Mouse (Mus musculus) right cerebral cortex, postnatal 36 days (tissue): ENCODE results near the gene Repin1.
"Not testable (repeated sequence)": the region's sequence is repeated elsewhere in the genome, so short reads cannot be mapped to it uniquely, and the experiment has no call there.

Experiments
- DNase-seq, 2 experiments: peaks; one replicate each; pipeline ENCODE4 v3.0.0; 2022; ENCODE audit warnings: low spot score in 2 of 2, mixed read lengths in 1 of 2

The Repin1 gene

DNA sequence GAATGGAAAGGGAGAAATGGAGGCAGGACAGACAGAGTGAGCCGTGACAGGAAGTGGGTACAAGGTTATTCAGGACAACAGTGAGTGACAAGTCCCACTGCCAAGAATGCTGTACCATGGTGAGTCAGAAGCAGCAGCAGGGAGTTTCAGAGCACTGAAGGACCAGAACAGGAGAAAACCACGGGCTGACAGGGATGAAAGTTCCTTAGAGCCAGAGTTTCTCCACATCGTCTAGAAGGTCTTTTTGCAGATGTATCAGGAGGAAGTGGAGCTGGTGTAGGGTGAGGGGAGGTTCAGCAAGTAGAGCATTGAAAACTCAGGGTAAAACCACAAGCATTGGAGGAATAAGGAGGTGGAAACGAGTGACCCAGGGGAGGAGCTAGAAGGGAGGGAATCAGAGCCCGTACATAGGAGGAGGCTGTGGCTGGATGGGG is 14.5 kb upstream of the Repin1 start:
- no peak for DNase-seq

DNA sequence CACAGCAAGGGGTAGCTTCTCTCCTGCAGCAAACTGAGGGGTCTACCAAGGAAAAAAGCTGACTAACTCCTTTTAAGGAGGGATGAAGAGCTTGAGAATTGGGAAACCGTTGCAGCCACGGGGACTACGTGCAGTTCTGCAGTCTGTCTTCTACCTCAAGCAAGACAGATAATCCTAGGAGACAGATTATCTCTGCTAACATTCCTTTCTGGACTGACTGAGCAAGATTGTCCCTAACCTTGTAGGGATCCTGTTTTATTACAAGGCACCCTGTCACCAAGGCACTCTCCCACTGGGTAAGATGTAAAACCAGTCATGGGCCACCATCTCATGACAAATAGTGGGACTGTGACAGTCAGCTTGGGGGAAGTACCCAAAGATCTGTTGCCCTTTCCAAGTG is 12.4 kb upstream of the Repin1 start:
- no peak for DNase-seq

DNA sequence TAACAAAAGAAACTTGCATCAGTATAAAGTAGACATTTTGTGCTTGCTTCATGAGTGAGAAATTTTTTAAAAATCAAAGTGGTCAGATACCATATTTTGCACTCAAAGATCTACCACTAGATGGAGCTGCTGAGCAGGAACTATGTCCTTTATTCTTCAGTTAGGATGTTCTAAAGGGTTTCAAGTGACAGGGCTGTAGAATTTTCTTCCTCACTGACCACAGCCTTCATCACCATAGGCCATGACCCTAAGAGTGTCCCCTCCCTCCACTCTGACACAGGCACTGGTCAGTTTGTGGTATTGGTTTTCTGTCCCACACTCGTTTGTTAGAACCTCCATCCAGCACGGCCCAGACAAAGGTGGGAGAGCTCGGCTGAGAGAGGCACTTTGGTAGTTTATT is 11.6 kb upstream of the Repin1 start:
- DNase-seq: no peak

DNA sequence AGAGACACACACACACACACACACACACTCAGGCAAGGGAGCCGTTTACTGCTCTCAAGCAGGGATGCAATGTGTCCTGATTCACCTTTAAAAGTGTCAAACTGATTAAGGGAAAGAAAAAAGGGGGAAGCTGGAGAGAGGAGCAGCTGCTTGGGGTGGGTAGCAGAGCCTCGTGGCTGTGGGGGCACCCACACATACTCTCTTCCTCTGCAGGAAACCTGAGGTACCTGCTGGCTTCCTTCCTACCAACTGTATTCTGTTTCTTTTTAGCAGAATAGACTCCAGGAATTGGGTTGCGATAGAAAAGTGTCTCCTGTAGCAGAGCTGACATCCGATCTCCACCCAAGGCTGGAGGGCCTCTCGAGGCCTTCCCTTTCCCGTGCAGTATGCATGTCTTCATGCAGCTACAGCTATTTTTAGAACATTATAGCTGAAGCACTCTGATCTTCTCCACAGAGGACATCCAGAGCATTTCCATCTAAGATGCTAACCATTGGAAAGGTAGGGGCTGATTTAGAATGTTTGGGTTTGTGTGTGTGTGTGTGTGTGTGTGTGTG is 4.4 kb upstream of the Repin1 start, which contains the start of gene Gm45021:
TSS of gene Gm45021 (plus strand) at position 417 of the 557 bp plus-strand sequence.
- no peak for DNase-seq

DNA sequence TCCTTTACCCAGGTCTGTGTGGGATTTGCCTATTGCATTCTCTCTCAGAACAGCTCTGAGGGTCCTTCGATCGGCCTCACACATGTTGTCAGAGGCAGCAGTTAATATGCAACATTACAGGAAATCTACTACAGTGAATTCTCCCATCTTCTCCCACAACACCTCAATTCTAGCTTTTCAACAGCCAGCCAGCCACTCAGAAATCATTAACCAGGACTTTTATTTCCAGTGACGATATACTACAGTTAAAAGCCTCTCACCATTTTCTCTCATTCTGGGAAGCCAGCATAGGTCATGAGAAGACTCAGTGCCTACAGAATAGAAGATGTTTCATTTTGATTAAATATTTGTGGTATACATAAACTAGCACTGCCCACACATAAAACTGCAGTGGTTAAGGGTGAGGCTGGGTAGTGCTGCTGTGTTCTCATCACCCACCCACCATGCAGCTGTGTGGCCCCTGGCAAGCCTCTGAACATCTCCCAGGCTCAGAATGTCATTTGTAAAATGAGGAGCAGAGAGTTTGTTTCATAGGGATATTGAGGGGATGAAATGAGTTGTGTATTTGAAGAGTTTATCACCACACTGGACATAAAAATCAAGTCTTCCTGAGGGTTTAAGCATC is 2.4 kb upstream of the Repin1 start:
- no peak for DNase-seq

DNA sequence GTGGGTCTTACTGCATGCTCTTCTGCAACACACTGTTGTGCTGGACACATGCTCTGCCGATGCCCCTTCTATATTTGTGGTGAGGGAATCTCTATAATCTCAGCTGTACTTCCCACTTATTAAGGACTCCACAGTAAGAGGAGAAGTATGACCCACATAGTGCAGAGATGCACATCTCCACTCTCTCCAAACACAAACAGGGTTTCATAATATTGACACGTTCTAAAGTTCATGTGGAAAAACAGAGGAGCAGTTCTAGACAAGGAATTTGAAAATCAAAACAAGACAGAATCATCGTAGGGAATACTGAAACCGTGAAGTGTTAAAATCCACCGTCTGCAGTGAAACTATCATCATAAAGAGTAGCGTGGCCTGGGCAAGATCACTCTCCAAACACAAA is 1.8 kb upstream of the Repin1 start:
- DNase-seq: no peak

DNA sequence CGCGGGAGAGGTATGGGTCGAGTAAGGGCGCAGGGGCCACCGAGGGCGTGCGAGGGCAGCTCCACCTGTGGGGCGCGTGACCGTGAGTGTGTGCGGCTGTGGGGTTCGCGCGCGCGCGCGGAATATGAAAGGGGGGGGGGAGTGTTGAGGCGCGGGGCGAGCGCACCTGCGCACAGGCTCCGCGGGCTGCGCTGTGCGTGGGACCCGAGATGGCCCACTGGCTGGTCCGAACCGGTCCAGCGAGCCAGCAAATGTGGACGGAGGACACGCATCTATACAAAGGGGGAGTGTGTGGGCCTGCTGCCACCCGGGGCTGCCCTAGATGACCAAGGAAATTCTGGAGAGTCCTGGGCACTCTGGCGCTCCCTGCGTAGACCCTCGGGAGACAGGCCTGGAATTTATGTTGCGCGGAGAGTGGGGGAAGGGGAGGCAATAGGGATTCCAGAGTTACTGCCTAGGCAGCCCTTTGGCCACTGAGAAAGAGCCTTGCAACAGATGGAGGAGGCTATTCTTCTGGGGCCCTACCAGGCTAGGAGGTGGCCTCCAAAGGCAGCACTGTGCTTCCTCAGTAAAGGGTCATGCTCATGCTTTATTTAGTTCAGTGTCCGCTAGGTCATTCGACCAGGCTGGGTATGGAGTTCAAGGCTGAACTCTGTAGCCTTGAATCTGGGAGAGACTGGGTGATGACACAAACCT is 508 bp downstream of the Repin1 start:
- DNase-seq: no peak

DNA sequence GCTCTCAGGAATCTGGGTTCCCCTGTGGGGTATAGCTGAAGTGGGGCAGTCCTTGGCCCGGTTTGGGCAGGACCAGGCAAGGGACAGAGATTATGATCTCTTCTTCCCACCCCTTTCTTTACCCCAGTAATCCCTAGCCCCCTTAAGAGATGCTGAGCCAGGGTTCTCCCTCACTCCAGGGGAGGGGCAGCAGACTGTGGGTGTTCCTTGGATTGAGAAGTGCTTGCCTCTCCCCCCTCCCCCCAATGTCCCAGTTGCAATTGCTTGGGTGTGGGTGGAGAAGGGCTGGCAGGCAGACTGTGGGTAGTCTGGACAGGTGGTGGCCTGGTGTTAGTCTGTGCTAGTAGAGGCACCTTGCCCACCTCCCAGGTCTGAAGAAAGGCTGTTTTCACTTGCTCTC is 1.6 kb downstream of the Repin1 start:
- DNase-seq: peak in 1 of 2 experiments; percentile 38

DNA sequence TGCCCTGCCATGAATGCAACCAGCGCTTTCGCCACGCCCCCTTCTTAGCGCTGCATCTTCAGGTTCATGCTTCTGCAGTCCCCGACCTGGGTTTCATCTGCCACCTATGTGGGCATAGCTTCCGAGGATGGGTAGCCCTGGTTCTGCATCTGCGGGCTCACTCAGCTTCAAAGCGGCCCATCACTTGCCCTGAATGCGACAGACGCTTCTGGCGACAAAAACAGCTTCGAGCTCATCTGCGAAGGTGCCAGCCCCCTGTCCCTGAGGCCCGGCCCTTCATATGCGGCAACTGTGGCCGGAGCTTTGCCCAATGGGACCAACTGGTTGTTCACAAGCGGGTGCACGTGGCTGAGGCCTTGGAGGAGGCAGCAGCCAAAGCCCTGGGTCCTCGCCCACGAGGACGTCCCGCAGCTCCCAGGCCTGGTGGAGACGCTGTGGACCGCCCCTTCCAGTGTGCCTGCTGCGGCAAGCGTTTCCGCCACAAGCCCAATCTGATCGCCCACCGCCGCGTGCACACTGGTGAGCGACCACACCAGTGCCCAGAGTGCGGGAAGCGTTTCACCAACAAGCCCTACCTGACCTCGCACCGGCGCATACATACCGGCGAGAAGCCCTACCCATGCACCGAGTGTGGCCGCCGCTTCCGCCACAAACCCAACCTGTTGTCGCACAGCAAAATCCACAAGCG is 3.0 kb downstream of the Repin1 start:
- no peak for DNase-seq

DNA sequence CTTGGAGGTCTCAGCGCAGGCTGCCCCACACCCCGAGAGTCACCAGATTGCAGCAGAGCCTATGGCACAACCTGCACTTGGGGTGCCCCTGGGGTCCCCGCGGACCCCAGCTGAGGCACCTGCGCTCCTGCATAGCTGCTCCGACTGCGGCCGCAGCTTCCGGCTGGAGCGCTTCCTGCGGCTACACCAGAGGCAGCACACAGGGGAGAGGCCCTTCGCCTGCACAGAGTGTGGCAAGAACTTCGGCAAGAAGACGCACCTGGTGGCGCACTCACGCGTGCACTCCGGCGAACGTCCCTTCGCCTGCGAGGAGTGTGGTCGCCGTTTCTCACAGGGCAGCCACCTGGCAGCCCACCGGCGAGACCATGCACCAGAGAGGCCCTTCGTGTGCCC is 3.5 kb downstream of the Repin1 start:
- no peak for DNase-seq

DNA sequence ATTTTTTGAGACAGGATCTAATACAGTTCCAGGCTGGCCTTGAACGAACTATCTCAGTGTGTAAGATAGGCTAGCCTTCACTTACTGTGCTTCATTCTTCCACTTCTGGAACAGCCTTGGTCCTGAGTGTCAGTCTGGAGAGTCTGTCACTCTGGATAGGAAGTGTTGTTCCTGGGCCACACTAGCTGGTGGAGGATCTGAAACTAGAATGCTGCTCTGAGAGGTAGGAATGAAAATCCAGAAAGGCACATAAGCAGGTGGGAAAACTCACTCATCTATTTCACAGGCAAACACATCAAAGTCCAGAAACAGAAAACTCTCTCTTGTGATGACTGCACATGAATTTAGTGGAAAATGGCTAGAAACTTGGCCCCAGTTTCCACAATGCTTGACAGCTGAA is 6.9 kb downstream of the Repin1 start:
- no peak for DNase-seq

DNA sequence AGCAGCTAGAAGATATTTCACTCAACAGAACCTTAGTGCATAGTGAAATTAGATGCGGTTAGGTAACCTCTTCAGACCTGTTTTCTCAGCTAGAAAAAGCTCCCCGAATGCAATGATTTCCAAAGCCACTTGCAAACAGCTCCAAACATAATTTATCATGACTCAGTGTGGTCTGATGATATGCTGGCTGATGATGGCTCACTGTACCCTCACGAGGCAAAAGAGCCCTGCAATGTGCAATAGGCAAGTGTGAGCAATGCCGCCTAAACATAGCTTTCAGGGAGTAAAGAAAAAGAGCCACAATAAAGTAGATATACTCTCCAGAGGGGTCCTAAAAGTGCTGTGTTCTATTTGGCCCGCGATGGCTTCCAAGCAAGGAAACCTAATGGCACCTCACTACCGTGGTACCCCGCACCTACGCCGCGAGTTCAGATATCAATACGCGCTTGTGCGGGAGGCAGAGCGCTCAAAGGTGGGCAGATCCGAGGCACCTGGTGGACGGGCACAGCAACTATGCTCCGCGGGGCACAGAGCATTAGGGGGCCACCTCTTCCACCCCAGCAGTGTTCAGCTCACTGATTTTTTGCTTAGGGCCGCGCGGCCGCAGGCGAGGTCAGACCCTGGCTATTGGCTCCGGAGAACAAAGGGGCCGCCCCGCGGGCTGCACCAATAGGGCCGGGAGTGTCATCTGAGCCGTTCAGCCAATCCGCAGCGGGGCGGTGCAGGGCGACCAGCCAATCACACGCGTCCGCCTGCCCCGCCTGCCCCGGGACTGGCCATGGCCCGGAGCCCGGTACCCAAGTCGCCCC is 7.8 kb downstream of the Repin1 start, which contains the start of gene Zfp775:
TSS of gene Zfp775 (plus strand) at position 793 of the 809 bp plus-strand sequence.
- peak; percentile 95 for DNase-seq

DNA sequence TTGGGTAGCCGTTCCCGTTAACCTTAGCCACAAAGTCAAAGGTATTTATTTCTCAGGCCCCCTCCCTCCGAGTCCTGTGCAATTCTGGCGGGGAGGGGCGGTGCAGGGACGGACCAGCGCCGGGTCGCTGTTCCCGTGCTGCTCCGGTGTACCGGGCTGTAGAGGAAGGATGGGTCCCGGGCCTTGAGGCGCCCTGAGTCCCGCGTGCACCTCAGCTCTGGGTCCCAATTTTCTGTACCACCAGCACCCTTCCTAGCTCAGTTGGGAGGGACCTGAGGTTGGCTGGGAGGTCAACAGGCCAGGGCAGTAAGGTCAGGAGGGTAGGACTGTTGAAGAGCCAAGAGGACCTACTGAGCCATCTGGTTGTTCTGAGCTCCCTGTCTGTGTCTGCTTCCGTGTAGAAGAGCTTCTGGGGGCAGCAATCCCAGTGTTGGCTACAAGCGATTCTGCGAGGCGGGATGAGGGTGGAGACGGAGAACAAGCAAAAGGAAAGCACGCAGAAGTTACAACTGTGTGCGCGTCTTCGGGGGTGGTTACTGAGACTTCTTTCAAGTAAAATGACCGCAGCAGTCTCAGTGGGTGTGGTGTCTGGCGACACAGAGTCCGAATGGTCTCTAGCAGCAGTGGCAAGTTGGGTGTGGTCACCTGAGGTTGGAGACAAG is 8.5 kb downstream of the Repin1 start:
- DNase-seq: peak; percentile 25 to 55

DNA sequence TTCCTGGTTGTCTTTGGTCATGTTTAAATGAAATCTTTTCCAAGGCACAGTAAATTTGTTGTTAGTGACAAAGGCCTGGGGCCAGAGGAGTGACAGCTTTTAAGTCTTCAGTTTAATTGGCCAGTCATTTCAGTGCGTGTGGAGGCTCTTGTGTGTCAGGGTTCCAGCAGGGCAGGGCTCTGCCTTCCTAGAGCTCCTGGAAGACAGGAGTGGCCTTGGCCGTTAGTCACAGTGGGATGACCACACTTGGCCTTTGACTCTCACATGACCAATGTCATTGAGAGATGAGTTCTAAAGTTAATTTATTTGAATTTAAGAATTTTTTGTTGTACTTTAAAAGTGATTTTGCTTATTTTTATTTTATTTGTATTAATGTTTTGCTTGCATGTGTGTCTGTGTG is 14.4 kb downstream of the Repin1 start:
- DNase-seq: no peak

DNA sequence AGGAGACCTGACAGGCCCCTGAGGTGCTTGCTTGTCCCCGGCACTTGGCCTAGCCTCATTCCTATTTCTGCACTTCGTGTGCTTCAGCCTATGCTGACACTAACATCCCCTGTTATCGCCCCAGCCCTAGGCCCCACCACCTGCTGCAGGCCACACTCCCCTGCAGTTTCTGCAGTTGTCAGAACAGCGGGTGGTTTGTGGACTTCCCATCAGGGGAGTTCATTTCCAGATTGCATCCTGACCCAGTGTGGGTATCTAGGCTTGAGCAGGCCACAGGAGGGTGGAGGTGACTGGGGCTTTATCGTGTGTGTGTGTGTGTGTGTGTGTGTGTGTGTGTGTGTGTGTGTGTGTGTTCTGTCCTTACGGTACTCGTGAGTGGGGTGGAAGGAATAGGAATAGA is 15.8 kb downstream of the Repin1 start:
- DNase-seq: no peak

DNA sequence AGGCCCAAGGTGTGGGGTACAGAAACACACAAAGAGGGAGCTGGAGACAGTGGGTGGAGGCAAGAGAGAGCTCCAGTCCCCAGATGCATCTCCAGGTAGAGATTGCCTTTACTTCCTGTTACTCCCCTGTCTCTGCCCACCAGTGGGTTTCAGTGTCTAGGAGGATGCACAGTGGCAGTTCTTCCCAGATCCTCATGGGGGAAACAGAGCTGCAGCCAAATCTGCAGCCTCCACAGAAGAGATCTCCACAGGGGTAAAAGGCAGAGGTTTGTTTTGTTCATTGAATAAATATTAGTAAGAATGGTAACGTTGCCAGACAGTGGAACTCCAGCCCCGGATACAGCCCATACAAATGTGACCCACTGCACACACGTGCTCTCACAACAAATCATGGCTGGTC is 17.0 kb downstream of the Repin1 start:
- no peak for DNase-seq

DNA sequence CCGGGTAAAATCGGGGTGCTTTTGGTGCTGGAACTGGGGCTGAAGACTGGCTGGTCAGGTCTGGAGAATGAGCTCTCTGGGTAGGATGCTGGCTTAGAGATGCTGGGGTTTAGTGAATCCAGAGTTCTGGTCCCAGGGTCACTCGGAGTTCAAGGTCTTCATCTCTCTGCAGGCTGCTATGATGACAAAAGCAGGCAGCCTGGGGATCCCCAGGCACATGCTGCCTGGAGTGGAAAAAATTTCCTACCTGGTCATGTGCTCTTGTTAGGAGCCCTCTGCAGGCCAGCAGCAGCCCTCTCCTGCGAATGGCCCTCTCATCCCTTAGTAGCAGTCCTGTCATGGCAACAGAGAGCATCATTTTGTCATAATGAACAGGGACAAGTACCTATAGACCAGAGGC is 19.8 kb downstream of the Repin1 start:
- no peak for DNase-seq

DNA sequence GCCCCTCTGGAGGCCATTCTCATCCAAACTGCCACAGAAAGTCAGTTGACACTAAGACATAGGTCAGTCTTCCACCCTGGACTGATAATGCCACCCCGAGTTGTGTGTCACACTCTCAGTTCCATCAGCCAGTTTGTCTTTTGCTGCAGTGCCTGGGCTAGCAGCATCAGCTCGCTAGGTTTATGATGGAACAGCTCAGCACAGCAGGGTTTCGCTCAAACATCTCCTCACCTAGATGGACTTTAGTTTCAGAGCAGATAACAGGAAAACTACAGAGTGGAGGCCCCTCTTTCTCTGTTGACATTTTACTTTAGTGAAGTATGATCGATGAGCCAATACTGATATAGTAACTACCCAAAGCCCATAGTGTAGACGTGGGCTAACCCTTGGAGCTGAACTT is 21.1 kb downstream of the Repin1 start:
- DNase-seq: no peak

DNA sequence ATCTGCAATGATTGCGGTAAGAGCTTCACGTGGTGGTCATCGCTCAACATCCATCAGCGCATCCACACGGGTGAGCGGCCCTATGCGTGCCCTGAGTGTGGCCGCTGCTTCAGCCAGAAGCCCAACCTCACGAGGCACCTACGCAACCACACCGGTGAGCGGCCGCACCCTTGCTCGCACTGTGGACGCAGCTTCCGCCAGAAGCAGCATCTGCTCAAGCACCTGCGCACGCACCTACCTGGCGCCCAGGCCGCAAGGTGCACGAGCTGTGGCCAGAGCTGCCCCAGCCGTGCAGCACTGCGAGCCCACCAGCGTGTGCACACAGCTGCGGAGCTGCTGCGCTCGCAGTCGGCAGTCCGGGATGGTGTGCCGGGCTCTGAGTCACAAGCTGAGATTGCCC is 26.3 kb downstream of the Repin1 start:
- no peak for DNase-seq

DNA sequence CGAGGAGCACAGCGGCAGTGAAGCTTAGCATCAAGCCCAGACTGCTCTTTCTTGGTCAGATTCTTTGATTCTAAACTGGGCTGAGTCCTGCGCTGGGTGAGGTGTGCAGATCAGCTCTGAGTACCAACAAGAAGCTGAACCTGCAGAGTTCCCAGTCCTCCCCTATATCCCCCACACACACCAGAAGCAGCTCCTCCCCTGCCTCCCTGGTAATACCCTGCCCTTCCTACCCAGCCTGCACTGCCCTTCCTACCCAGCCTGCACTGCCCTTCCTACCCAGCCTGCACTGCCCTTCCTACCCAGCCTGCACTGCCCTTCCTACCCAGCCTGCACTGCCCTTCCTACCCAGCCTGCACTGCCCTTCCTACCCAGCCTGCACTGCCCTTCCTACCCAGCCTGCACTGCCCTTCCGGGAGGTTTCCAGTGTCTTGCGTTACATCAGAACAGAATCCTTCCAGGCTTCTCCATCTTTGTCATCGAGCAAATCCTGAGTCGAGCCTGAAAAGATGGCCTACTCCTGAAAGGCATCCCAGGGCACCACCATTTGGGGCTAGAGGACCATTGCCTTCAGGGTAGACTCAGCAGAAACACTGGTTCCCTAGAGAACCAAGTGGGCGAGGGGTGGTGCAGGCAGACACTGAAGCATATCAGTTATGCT is 28.6 kb downstream of the Repin1 start:
- DNase-seq: not testable (repeated sequence)

DNA sequence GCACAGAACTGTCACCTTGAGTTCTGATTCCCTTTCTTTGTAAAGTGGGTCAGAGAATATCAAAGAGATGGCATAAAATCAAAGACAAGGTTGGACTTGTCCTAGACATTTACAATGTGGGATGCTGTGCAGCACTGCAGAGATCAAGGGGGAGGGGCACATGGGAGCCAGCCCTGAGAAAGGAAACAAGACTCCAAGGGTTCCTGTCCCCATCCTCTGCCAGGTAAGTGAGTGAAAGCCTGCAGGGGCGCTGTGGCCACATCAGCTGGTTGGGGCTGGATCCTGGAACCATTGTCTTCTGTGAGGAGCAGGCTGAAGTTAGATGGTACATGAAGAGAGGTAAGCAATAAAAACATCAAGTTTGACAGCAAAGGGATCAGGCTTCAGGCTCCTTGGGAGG is 29.8 kb downstream of the Repin1 start:
- no peak for DNase-seq
